Mouse (Mus musculus): ENCODE data around the gene Chdh.

- TF ChIP-seq CTCF (IDR thresholded peaks at IDR 0.05; ENCODE audit: extremely low read depth, insufficient read depth, low read length) (no peak), POLR2A (IDR thresholded peaks at IDR 0.05; ENCODE audit: extremely low read depth, insufficient read depth, low read length) (no peak)
These were observed 13.6 kb downstream of the Chdh start for GRCm38 (mm10) chr14:30022471-30022870.
